Mouse (Mus musculus) forebrain, embryonic 11.5 days (tissue): ENCODE data around the gene Ptpra. TPM values are rescaled to one million over a fixed set of nuclear protein-coding genes. Genes with fewer than 3 reads are reported as not detected.

Experiments
- ATAC-seq: fragments of 200-750 bp; cut with Nextera tagmentation; replicated peaks from 2 replicates; pipeline ENCODE4 v1.8.0; 2017; ENCODE audit warnings: moderate TSS enrichment; ENCODE audit not compliant: low FRiP score
- DNase-seq: peaks from one replicate; pipeline ENCODE4 v3.0.0-alpha.2; 2017; ENCODE audit warnings: low spot score
- H3K27ac ChIP-seq: fragments of 300-500 bp; sonication (generic); 2 replicates; pipeline ENCODE4 v1.5.1; 2014; ENCODE audit warnings: low read depth, low read length
- H3K27me3 ChIP-seq: fragments of 300-500 bp; sonication (generic); 2 replicates; pipeline ENCODE4 v1.6.1; 2014; ENCODE audit warnings: mild to moderate bottlenecking, low read length, mixed read lengths; ENCODE audit not compliant: control insufficient read depth, insufficient read depth
- H3K36me3 ChIP-seq: fragments of 300-500 bp; sonication (generic); 2 replicates; pipeline ENCODE4 v1.6.1; 2014; ENCODE audit warnings: mild to moderate bottlenecking, low read length, moderate library complexity, mixed read lengths; ENCODE audit not compliant: control insufficient read depth, insufficient read depth
- H3K4me1 ChIP-seq: fragments of 300-500 bp; sonication (generic); replicated peaks from 2 replicates; pipeline ENCODE4 v1.6.1; 2014; ENCODE audit warnings: low read length, mixed read lengths; ENCODE audit not compliant: control insufficient read depth, insufficient read depth
- H3K4me2 ChIP-seq: fragments of 300-500 bp; sonication (generic); 2 replicates; pipeline ENCODE4 v1.6.1; 2014; ENCODE audit warnings: low read depth, mild to moderate bottlenecking, low read length, moderate library complexity, mixed read lengths; ENCODE audit not compliant: severe bottlenecking
- H3K4me3 ChIP-seq: fragments of 300-500 bp; sonication (generic); 2 replicates; pipeline ENCODE4 v1.5.1; 2014; ENCODE audit warnings: low read depth, low read length
- H3K9ac ChIP-seq: fragments of 300-500 bp; sonication (generic); 2 replicates; pipeline ENCODE4 v1.6.1; 2014; ENCODE audit warnings: low read length
- H3K9me3 ChIP-seq: fragments of 300-500 bp; sonication (generic); 2 replicates; pipeline ENCODE4 v1.6.1; 2016; ENCODE audit warnings: low read length, mixed read lengths; ENCODE audit not compliant: control insufficient read depth
- WGBS: fragments of 180-500 bp; shearing (Covaris S2); extraction: QIAGEN DNeasy Blood & Tissue Kit; methylation state at CpG from one replicate; pipeline ENCODE4 v1.1.7; 2014; 5-methylcytosine and 5-hydroxymethylcytosine counted together
- polyA plus RNA-seq: library from polyadenylated mRNA; unstranded; fragments of >200 nt; fragmentation: Nextera tagmentation; extraction: Ambion mirVana; gene quantifications from 2 replicates; pipeline ENCODE4 v1.2.1, GENCODE M21; 2014

Gene Ptpra
- polyA plus RNA-seq, 1 experiment from 2014 or later = 116 TPM

DNA sequence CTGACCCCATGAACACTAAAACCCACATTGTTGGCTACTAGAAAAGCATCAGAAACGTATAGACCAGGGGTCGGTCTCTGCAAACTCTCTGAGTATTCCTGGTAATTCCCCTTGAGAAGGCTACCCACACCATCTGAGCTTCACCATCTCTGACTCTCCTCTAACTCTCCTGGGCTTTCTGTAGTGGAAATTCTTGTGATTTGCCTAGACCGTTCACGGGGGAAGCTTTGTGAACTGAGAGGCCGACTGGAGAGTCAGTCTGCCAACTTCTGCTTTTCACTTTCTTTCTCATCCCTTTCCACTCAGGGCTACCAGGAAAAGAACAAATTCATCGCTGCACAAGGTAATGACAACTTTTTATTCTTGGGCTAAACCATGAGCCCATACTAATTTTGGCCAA, 84.9 kb downstream of the Ptpra start:
- WGBS = 95% methylated on average over 6 of the region's 6 CpGs

DNA sequence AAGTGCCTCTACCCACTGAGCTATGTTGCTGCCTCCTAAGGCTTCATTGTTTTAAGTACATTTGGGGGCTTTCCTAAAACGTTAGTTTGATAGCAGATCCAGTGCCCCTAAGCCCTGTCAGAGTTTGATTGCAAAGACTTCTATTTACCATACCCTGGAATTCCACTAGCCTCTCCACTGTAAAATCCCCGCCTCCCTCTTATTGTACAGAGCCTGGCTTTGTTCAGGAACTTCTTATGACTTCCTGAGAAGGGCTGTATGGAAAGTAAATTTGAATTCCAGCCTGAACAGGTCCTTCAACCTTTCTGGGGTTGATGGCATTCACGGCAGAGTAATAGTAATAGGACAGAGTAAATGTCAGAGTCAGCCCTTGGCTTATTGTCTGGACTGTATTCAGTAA, 86.8 kb downstream of the Ptpra start:
- Histone ChIP-seq H3K4me1 (no peaks in the 10 kb centered on the region), H3K9me3 (no peaks in the 10 kb centered on the region), H3K4me3 (no peak overlapping the region), H3K36me3 (no peaks in the 10 kb centered on the region; the same call in 1 of the 2 replicates), H3K4me2 (no peak overlapping the region), H3K9ac (no peak overlapping the region), H3K27ac (no peak overlapping the region), H3K27me3 (no peaks in the 10 kb centered on the region)
- ATAC-seq = no peak
- DNase-seq = no peak
- WGBS = 76% methylated on average over 3 of the region's 3 CpGs

More for the DNA sequence above, 84.9 kb downstream of the Ptpra start:
- Histone ChIP-seq H3K9ac (no peak overlapping the region), H3K4me1 (no peaks in the 10 kb centered on the region), H3K9me3 (no peaks in the 10 kb centered on the region), H3K4me3 (no peak overlapping the region), H3K36me3 (no peaks in the 10 kb centered on the region; the same call in 1 of the 2 replicates), H3K27me3 (no peaks in the 10 kb centered on the region), H3K27ac (no peak overlapping the region), H3K4me2 (no peak overlapping the region)
- DNase-seq (no peak), ATAC-seq (no peak)

DNA sequence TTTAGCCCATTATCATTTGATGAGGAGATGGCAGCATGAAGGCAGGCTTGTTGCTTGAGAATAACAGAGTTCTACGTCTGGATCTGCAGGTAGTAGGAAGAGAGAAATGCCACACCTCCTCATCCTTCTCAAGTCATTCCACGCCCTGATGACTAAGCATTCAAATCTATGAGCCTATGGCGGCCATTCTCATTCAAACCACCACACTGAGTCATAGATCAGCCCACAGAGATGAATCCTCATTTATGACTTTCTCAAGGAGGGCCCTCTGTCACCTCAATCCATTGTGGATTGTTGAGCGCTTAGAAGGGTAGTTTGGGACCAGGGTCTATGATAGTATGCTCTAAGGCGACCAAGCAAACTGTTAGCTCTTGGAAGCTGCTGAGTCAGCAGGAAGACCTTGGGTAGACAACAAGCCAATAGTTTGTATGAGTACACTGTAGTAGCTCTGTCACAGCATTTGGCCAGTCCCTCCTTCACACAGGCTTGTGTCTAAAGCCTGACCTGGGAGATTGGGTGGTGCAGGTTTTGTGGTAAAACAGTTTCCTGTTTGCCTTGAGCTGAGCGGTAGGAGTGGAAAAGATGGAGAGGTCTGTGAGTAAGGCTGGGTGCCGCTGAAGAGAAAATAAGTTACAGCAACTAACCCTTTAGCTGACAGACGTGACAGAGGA, 88.9 kb downstream of the Ptpra start:
- Histone ChIP-seq H3K4me1 (no peaks in the 10 kb centered on the region), H3K36me3 (peaks cover 2% of the 10 kb centered on the region; the same call in 1 of the 2 replicates), H3K9me3 (no peaks in the 10 kb centered on the region), H3K27ac (no peak overlapping the region), H3K9ac (no peak overlapping the region), H3K27me3 (no peaks in the 10 kb centered on the region), H3K4me2 (no peak overlapping the region), H3K4me3 (no peak overlapping the region)
- WGBS = 92% methylated on average over 8 of the region's 8 CpGs
- no peak for ATAC-seq
- no peak for DNase-seq

DNA sequence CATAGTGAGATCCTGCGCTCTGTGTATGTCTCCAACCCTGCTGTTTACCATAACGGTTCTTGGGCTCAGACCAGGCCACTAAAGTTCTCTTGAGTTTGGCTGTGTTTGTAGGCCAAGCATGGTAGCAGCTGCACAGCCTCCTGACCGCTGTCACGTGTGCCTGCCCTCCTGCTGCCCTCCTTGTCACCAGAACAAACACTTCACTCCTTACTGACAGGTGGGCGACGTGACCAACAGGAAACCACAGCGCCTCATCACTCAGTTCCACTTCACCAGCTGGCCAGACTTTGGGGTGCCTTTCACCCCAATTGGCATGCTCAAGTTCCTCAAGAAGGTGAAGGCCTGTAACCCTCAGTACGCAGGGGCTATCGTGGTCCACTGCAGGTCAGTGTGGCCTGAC, 90.2 kb downstream of the Ptpra start:
- Histone ChIP-seq H3K9me3 (no peaks in the 10 kb centered on the region), H3K4me2 (no peak overlapping the region), H3K27ac (no peak overlapping the region), H3K27me3 (no peaks in the 10 kb centered on the region), H3K4me1 (no peaks in the 10 kb centered on the region), H3K4me3 (no peak overlapping the region), H3K9ac (no peak overlapping the region), H3K36me3 (peaks cover 2% of the 10 kb centered on the region; the same call in 1 of the 2 replicates)
- ATAC-seq = no peak
- 94% methylated on average over 9 of the region's 9 CpGs for WGBS
- DNase-seq = no peak

DNA sequence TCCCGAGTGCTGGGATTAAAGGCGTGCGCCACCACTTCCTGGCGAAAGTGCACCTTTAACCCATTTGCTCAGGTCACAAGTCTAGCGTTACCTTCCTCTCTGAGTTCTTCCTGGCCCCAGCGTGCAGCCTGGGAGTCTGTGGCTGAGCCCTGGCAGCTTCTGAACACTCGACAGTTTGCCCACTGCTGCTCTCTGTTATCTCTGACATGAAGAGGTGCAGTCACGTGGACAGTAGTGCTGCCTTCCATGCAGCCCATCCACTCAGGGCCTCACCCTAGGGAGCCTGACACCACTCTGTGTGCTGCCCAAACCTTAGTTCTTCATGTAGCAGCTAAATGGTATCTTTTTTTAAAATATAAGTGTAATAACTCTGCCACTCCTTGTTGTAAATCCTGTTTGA, 96.9 kb downstream of the Ptpra start:
- H3K4me2 ChIP-seq = no peak overlapping the region
- H3K9me3 ChIP-seq = no peaks in the 10 kb centered on the region
- H3K27ac ChIP-seq = no peak overlapping the region
- H3K4me3 ChIP-seq = no peak overlapping the region
- H3K36me3 ChIP-seq = peaks cover 2% of the 10 kb centered on the region; the same call in 1 of the 2 replicates
- no peaks in the 10 kb centered on the region for H3K27me3 ChIP-seq
- ATAC-seq = no peak
- no peak overlapping the region for H3K9ac ChIP-seq
- WGBS = 92% methylated on average over 8 of the region's 8 CpGs
- no peaks in the 10 kb centered on the region for H3K4me1 ChIP-seq
- no peak for DNase-seq

DNA sequence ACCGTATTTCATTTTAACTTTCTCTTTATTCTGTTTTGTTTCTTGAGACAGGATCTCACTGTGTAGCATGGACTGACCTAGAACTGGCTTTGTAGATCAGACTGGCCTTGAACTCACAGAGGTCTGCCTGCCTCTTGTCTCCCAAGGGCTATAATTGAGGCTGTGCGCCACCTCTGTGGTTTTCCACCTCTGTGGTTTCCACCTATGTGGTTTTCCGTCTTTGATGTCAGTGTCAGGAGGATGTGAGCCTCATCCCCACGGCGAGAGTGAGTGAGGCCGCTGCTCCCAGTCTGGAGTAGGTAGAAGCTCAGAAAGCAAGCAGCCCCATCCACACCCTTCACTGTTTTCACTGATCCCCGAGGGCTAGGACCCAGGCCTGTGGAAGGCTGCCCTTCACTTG, 104.8 kb downstream of the Ptpra start:
- H3K4me3 ChIP-seq = no peak overlapping the region
- no peaks in the 10 kb centered on the region for H3K9me3 ChIP-seq
- H3K4me1 ChIP-seq = no peaks in the 10 kb centered on the region
- ATAC-seq = no peak
- WGBS = 87% methylated on average over 7 of the region's 7 CpGs
- no peaks in the 10 kb centered on the region for H3K27me3 ChIP-seq
- no peaks in the 10 kb centered on the region; the same call in 1 of the 2 replicates for H3K36me3 ChIP-seq
- no peak overlapping the region for H3K4me2 ChIP-seq
- H3K27ac ChIP-seq = no peak overlapping the region
- no peak overlapping the region for H3K9ac ChIP-seq
- DNase-seq = no peak

DNA sequence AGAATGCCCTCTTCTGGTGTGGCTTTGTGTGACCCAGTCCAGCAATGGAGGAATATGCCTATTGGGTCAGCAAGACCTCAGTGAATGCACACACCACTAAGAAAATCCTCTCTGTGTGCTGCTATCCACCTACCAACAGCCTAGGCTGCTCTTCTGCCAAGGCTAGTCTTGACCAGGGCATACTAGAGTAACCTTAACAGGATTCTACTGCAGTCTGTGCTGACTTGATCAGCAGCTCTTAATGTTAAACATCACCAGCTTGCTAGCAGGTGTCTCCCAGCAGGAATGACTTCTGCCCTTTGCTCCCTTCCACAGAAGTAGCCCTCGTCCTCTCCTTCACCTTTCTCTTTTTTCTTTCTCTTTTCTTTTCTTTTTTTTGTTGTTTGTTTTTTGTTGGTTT, 106.2 kb downstream of the Ptpra start:
- ATAC-seq = no peak
- Histone ChIP-seq H3K4me2 (no peak overlapping the region), H3K36me3 (no peaks in the 10 kb centered on the region; the same call in 1 of the 2 replicates), H3K4me1 (no peaks in the 10 kb centered on the region), H3K27ac (no peak overlapping the region), H3K9ac (no peak overlapping the region), H3K9me3 (no peaks in the 10 kb centered on the region), H3K27me3 (no peaks in the 10 kb centered on the region), H3K4me3 (no peak overlapping the region)
- WGBS = 81% methylated on average over 1 of the region's 1 CpGs
- no peak for DNase-seq

DNA sequence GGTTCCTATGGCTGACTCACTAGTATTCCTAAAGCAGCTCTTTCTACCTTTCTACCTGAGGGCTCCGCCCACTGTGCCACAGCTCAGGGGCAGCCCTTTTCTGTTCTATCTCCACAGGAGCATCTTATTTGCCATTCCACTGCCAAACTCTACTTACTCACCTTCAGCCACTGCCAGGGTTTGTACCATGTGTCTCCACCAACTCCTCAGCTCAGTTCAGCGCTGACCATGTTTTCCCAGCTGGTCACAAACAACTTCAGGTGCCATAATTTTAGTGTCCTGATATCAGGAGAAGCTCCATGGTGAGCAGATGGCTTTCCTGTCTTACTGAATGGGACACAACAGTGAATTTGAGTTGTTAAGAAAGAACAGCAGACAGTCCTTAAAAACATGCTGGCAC, 107.4 kb downstream of the Ptpra start:
- H3K4me3 ChIP-seq = no peak overlapping the region
- H3K36me3 ChIP-seq = no peaks in the 10 kb centered on the region; the same call in 1 of the 2 replicates
- no peak for ATAC-seq

DNA sequence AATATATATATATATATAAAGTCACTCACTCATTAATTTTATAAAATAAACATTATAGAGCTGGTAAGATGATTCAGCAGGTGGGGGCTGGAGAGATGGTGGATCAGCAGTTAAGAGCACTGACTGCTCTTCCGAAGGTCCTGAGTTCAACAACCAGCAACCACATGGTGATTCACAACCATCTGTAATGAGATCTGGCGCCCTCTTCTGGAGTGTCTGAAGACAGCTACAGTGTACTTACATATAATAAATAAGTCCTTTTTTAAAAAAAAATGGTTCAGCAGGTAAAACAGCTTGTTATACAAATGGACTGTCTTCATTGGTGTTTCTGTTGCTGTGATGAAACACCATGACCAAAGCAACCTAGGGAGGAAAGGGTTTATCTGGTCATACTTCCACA, 107.9 kb downstream of the Ptpra start:
- no peak overlapping the region for H3K27ac ChIP-seq
- no peak for DNase-seq
- no peak overlapping the region for H3K4me3 ChIP-seq
- no peak overlapping the region for H3K9ac ChIP-seq
- no peaks in the 10 kb centered on the region for H3K27me3 ChIP-seq
- H3K9me3 ChIP-seq = no peaks in the 10 kb centered on the region
- no peaks in the 10 kb centered on the region; the same call in 1 of the 2 replicates for H3K36me3 ChIP-seq
- no peak overlapping the region for H3K4me2 ChIP-seq
- no peak for ATAC-seq
- H3K4me1 ChIP-seq = peaks cover 3% of the 10 kb centered on the region; the same call in 1 of the 2 replicates
- 69% methylated on average over 2 of the region's 2 CpGs for WGBS

More for the DNA sequence above, 107.4 kb downstream of the Ptpra start:
- Histone ChIP-seq H3K9ac (no peak overlapping the region), H3K27ac (no peak overlapping the region), H3K9me3 (no peaks in the 10 kb centered on the region), H3K4me1 (no peaks in the 10 kb centered on the region), H3K4me2 (no peak overlapping the region), H3K27me3 (no peaks in the 10 kb centered on the region)
- WGBS = 97% methylated on average over 2 of the region's 2 CpGs
- DNase-seq = no peak
